Mouse (Mus musculus): ENCODE measurements around the gene Baiap2l1.
A peak's percentile ranks its signal among the peaks of the same experiment; 100 is the strongest.
"Not testable (repeated sequence)": the region's sequence is repeated elsewhere in the genome, so short reads cannot be mapped to it uniquely, and the experiment has no call there.

The Baiap2l1 gene

GRCm38 (mm10) chr5:144357881-144358591 lies at the start of gene Baiap2l1:
Gene Baiap2l1 (minus strand): TSS chr5:144358112.
- DNase-seq, result peak; percentile 37

GRCm38 (mm10) chr5:144406256-144406655 lies 48.3 kb upstream of the Baiap2l1 start:
- no peak for DNase-seq

- DNase-seq, result no peak
These were observed 42.9 kb upstream of the Baiap2l1 start for GRCm38 (mm10) chr5:144400821-144401220.

- no peak for DNase-seq
These were observed 39.7 kb upstream of the Baiap2l1 start for GRCm38 (mm10) chr5:144397566-144397965.

- no peak for DNase-seq
These were observed 36.2 kb upstream of the Baiap2l1 start for GRCm38 (mm10) chr5:144394142-144394541.

- peak; percentile 56 for DNase-seq
These were observed 29.9 kb upstream of the Baiap2l1 start for GRCm38 (mm10) chr5:144387851-144388250.

- no peak for DNase-seq
These were observed 26.0 kb upstream of the Baiap2l1 start for GRCm38 (mm10) chr5:144383936-144384335.

GRCm38 (mm10) chr5:144381782-144382181 lies 23.9 kb upstream of the Baiap2l1 start:
- no peak for DNase-seq

- no peak for DNase-seq
These were observed 22.8 kb upstream of the Baiap2l1 start for GRCm38 (mm10) chr5:144380689-144381088.

GRCm38 (mm10) chr5:144379431-144379830 lies 21.5 kb upstream of the Baiap2l1 start:
- no peak for DNase-seq

GRCm38 (mm10) chr5:144372885-144373284 lies 15.0 kb upstream of the Baiap2l1 start:
- DNase-seq, result no peak

- no peak for DNase-seq
These were observed 14.3 kb upstream of the Baiap2l1 start for GRCm38 (mm10) chr5:144372177-144372576.

- DNase-seq, result no peak
These were observed 13.1 kb upstream of the Baiap2l1 start for GRCm38 (mm10) chr5:144370986-144371385.

- DNase-seq, result no peak
These were observed 10.8 kb upstream of the Baiap2l1 start for GRCm38 (mm10) chr5:144368661-144369205.

- DNase-seq, result not testable (repeated sequence)
These were observed 8.6 kb upstream of the Baiap2l1 start for GRCm38 (mm10) chr5:144366551-144366950.

GRCm38 (mm10) chr5:144364680-144365357 lies 6.9 kb upstream of the Baiap2l1 start:
- no peak for DNase-seq

GRCm38 (mm10) chr5:144360346-144360745 lies 2.4 kb upstream of the Baiap2l1 start:
- DNase-seq, result no peak

- DNase-seq, result no peak
These were observed 2.0 kb upstream of the Baiap2l1 start for GRCm38 (mm10) chr5:144359886-144360285.

- DNase-seq, result no peak
These were observed 643 bp upstream of the Baiap2l1 start for GRCm38 (mm10) chr5:144358592-144358917.

- no peak for DNase-seq
These were observed 396 bp downstream of the Baiap2l1 start for GRCm38 (mm10) chr5:144357551-144357880.

- DNase-seq, result no peak
These were observed 996 bp downstream of the Baiap2l1 start for GRCm38 (mm10) chr5:144356776-144357455.

- no peak for DNase-seq
These were observed 5.5 kb downstream of the Baiap2l1 start for GRCm38 (mm10) chr5:144352250-144353047.

- no peak for DNase-seq
These were observed 6.7 kb downstream of the Baiap2l1 start for GRCm38 (mm10) chr5:144351185-144351584.

All from right cerebral cortex, postnatal 25 days (tissue).